Mouse (Mus musculus): ENCODE data around the gene Bcl11a.

DNA sequence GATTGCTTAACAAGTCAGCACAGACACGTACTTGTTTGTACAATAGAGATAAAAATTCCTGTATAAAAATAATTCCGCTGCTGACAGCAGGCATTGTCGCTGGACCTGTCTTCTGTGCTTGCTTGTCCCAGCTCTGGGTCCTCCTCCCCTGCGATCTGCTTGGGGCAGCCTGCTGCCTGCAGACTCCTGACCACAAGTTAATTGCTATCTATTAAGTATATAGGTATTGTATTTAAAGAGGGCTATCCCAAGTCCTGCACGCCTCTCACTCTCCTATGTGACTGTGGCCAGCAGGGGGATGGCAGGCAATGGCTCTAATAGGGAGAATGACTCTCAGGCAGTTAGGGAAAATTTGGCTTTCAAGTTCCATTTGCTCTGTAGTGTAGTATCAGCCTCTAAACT is 16.2 kb downstream of the Bcl11a start:
- TF ChIP-seq CTCF (IDR thresholded peaks at IDR 0.05; ENCODE audit: low read depth, low read length) (no peak), POLR2A (IDR thresholded peaks at IDR 0.05; ENCODE audit: borderline replicate concordance, low read depth, low read length) (no peak)

Data from bone marrow macrophage, adult 2 months (primary cell).